Mouse (Mus musculus): Measurements from ENCODE around the gene Plce1.

GRCm38 (mm10) chr19:38657980-38658379, 177.1 kb downstream of the Plce1 start:
- TF ChIP-seq CTCF (conservative IDR thresholded peaks at IDR 0.05; ENCODE audit: insufficient read depth, insufficient read length, low read depth, low read length) (no peak), POLR2A (IDR thresholded peaks at IDR 0.05; ENCODE audit: low read depth, low read length) (no peak)

Measured in kidney, adult 2 months (tissue).